Mouse (Mus musculus) layer of hippocampus, adult 2 months (tissue): ENCODE data around the gene Sgms1. TPM values are rescaled to one million over a fixed set of nuclear protein-coding genes. Genes with fewer than 3 reads are reported as not detected.

Source experiments
- DNase-seq, 2 experiments: peaks; one replicate each; pipeline ENCODE4 v3.0.0; 2022; ENCODE audit warnings: low spot score in 2 of 2
- H3K27ac ChIP-seq: fragments of 200-600 bp; 2 replicates; pipeline ENCODE4 v1.8.1; 2022
- H3K4me3 ChIP-seq: fragments of 200-600 bp; 2 replicates; pipeline ENCODE4 v1.8.1; 2022; ENCODE audit warnings: mild to moderate bottlenecking
- CTCF ChIP-seq: fragments of 200-600 bp; conservative IDR thresholded peaks from 2 replicates; pipeline ENCODE4 v1.8.1; 2022; ENCODE audit warnings: antibody characterized with exemption, mild to moderate bottlenecking, moderate library complexity
- total RNA-seq, 2 experiments: library from RNA; stranded (reverse); gene quantifications; 2 replicates each; pipeline ENCODE4 v1.2.3; 2021

Gene Sgms1
- total RNA-seq, 2 experiments from 2014 or later: 53.9 to 59.6 TPM

DNA sequence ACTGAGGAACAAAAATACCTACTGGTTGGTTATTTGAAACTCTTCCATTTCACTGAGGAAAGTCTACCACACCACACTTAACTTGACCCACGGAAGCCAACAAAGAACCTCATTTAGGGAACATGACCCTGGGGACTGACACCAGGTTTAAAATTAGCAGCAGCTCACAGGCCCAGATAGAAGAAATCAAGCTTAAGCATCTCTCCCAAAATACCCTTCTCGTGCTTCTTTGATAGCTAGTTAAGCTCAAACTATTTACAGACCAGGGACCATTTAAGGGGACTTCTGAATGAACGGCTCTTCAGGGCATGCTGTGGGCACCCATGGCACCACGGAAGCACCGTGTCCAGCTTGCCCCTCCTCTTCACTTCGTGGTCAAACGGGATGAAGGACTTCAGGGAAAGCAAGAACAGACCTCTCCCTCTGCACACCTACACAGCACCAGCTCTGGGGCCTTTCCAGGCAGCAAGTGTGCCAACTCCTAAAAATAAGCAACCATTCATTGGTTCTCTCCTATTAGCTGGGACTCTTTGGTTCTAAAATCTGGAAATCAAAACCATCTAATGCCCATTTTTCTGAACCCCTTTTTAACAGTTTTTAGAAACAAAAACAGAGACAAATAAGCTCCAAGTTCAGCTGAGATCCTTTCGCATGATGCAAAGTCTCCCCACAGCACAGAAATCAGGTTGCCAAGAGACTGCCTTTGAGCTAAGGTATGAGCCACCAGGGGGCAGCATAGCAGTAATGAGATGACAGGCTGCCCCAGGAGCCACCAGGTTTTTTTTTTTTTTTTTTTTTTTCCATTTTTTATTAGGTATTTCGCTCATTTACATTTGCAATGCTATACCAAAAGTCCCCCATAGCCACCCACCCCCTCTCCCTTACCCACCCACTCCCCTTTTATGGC lies 219.6 kb downstream of the Sgms1 start:
- peak overlapping the region; percentile 46; the same call in 1 of the 2 replicates for H3K27ac ChIP-seq
- DNase-seq: peak; percentile 67 to 78
- no peak overlapping the region for H3K4me3 ChIP-seq
- TF ChIP-seq CTCF: peak; percentile 76

DNA sequence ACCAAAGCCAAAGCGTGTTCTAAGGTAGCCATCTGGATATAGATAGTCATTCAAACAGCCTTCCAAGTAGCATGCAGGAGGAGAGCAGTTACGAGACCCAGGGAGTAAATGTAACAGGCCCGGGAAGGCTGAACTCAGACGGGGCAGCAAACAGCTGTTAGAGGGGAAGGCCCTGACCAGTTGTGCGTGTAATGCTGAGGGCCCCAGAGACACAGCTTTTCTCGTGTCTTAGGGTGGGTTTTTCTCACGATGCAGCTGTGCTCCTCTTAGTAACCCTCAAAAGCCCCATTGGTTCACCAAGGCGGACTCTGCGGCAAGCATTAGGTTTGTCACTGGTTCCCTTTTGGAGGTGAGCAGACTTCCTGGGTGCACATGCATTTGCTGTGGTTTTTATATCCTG lies 221.5 kb downstream of the Sgms1 start:
- DNase-seq: no peak
- Histone ChIP-seq H3K4me3 (no peak overlapping the region), H3K27ac (no peak overlapping the region)
- TF ChIP-seq CTCF: no peak

DNA sequence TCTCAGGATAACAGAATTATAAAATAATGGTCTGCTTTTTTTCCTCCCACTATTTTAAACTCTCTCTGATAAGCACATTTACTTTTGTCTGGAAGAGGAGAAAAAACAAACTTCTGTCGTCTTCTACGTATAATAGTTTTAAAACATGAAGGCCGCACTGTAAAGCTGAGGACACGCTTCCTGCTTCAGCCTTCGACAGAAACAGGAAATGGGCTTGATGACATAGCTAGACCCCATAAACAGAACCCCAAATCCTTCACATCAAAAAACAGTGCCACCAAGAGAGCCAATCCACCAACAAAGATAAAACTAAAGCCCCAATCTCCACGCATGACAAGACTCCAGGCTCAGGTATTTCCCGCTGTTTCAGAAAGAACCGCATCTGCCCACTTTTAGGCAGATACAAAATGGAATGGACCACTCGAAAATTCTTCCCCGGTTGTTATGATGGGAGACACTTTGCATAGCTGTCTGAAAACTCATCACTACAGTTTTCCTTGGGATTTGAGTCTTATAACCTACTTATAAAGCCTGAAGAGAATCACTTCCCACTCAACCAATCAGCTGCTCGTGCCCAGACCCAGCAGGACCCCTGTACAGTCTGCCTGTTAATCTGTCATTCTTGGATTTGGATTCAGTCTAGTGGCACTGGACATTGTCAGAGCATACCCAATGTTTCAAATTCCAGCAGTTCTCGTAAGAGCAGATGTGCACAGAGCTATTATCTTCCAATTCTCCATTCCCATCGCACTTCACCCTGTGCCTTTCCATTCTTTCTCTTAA lies 222.5 kb downstream of the Sgms1 start:
- no peak for TF ChIP-seq CTCF
- H3K4me3 ChIP-seq: no peak overlapping the region
- no peak for DNase-seq
- no peak overlapping the region for H3K27ac ChIP-seq

DNA sequence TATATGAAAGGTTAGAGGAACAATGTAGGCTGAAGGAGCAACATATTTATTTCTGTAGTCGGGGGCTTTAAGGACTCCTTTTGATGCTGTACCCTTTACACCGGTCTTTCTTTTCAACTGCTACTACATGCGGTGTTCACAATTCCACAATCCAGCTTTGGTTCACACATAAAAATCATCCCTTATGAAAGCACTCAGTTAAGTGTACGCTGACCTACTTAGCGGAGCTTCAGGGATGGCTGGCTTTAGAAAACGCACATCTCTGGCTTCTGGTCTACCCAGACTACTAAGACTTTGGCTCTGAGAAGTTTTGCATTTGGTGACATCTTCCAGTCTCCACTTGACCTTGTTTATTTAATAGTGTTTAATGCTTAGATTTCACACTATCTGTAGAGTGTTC lies 223.8 kb downstream of the Sgms1 start:
- DNase-seq: no peak
- H3K4me3 ChIP-seq: no peak overlapping the region
- no peak for TF ChIP-seq CTCF
- no peak overlapping the region for H3K27ac ChIP-seq

DNA sequence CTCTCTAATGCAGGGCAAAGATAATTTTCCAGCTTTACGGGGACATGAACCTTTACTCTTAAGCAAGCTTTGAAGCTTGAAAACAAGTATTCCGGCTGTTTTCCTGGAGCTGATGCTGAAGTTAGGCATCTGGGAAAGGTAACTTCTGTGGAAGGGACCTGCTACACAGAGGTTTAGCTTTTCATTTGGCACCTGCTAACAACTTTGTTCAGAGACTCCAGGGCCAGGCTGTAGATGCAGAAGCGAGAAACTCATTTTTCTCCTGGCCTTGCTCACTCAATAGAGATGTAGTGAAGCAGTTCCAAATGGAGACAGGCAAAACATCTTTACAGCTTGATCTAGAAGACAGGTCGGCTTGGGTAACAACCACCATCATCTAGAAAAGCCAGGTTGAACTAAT lies 225.4 kb downstream of the Sgms1 start:
- Histone ChIP-seq H3K27ac (no peak overlapping the region), H3K4me3 (no peak overlapping the region)
- no peak for TF ChIP-seq CTCF
- no peak for DNase-seq

DNA sequence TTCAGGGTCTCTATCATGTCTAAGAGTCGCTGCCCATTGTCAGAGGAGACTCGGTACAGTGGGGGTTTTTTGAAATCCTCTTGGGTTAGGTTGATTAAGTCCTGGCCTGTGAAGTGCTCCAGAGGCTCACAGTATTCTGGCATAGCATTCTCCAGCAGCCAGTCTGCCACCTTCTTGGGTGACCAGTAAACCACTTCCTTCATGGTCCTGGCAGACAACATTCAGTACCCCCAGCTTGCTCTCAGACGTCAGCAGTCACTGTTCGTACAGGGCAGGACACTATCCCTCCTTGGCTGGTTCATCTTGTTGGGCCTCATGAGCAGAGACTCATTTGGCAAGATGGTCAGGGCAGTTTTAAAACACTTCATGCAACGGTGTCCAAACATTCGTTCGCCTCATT lies 229.6 kb downstream of the Sgms1 start:
- no peak overlapping the region for H3K27ac ChIP-seq
- DNase-seq: no peak
- no peak for TF ChIP-seq CTCF
- no peak overlapping the region for H3K4me3 ChIP-seq

DNA sequence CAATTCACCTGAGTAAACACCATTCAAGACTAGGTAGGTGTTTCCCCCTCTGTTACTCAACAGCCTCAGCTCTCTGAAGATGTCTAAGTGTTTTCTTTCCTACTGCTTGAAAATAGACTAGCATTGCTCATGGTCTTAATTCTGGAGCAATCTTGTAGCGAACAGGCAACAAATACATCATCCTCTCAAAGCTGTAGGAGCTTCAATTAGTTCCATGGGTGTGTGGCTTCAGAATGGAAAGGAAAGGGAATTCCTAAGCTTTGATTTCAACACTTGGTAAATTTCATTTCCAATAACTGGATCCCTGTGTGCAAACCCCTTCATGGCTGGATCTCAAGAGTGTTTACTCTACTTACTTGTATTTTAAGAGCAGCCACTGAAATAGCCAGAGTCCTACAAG lies 230.3 kb downstream of the Sgms1 start:
- TF ChIP-seq CTCF: no peak
- H3K27ac ChIP-seq: no peak overlapping the region
- H3K4me3 ChIP-seq: no peak overlapping the region
- DNase-seq: no peak

DNA sequence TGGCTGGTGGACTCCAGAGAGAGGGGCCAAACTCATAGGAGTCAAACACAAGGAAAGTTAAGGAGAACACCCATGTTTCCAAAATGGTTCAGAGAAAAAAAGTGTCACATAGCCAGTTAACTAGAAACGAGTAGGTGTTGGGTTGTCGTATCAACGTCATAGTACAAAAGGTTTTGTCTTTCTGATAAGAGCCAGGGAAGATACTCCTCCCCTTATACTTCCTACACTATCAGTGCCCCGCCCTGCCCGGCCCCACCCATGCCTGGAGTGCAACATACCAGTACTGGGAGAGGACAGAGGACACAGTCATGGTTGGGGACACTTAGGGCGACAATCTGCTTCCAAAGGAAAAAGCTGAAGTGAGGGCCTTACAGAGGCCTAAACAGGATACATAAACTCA lies 232.5 kb downstream of the Sgms1 start:
- no peak for DNase-seq
- no peak for TF ChIP-seq CTCF
- Histone ChIP-seq H3K4me3 (no peak overlapping the region), H3K27ac (no peak overlapping the region)

DNA sequence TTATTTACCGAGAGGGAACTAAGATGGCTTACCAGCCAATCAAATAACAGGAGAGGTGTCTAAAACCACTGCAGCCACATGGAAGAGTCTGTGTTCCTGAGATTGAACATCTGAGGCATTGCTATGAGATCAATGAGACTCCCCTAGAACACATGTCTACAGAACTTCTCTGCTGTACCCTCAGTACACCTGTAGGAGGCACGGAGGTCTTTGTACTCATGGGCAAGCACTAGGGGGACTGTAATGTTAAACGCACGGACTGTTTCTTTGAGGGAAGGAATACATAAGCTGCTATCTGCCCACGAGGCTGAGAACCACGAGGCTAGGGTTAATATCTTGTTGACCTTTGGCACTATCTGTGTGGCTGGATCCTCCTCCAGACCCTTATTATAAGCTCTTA lies 237.0 kb downstream of the Sgms1 start:
- Histone ChIP-seq H3K27ac (no peak overlapping the region), H3K4me3 (no peak overlapping the region)
- DNase-seq: no peak
- peak; percentile 42 for TF ChIP-seq CTCF

DNA sequence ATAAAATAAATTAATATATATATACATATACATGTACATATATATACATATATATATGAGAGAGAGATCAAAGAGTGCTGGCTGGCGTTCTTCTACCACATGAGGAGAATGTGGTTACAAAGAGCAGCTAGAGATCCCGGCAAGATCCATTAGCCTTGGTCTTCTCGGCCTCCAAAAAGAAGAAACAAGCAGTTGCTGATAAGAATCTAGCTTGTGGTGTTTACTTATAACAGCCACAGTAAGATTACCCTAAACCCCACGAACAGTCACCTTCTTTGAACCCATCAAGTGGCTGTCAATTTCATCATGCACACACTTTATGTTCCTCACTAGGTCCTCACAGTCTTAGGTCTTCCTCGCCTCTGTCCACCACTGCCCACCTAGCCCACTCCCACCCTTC lies 240.8 kb downstream of the Sgms1 start:
- TF ChIP-seq CTCF: no peak
- H3K27ac ChIP-seq: no peak overlapping the region
- no peak overlapping the region for H3K4me3 ChIP-seq
- DNase-seq: no peak

DNA sequence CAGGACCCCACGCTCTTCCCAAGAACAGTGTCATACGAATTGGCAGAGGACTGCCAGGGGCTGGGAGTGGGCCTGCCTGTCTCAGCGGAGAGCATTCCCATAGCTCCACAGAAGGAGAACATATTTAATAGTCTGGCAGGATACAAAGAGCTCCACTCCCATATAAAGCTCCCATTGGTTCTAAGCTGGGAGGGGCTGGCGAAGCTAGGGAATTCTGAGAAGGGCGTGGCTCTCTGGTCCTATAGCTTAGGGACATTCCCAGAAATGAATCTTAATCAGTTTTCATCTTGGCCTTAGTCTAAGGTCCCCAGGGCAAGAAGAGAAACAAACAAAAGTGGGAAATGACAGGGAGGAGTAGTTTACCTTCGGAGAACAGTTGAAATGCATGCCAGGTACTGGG lies 247.1 kb downstream of the Sgms1 start:
- TF ChIP-seq CTCF: no peak
- DNase-seq: no peak

DNA sequence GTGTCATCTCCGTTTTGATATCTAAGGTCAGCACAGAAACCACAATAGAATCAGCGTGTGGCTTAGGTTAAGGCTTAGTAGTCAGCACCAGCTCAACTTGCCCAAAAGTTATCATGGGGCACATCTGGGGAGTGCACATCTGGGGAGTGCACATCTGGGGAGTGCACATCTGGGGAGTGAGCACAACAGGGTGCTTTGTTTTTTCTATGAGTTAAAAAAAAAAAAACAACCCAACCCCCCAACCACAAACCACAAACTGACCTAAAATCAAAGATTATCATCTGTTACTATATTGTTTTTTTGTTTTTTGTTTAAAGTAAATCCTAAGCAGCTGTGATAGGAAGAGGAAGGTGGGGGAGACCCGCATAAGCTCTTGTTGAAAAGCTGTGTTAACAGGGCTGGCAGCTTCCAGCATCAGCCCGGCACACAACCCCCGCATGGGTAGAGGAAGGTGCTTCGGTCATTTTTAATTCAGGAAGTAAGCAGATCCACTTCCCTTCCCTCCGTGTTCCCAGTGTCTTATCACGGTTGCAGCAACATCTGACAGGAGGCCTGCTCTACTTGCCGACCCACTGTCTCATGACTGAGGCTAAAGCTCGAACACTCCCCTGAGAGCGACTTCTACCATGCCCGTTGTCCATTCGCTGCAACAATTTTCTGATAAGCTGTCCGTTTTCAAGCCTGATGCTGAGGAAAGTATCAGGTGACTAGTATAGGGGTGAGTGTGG lies 251.0 kb downstream of the Sgms1 start:
- no peak overlapping the region for H3K4me3 ChIP-seq
- no peak overlapping the region for H3K27ac ChIP-seq
- DNase-seq: no peak
- TF ChIP-seq CTCF: no peak

More for the DNA sequence above, 247.1 kb downstream of the Sgms1 start:
- Histone ChIP-seq H3K27ac (no peak overlapping the region), H3K4me3 (no peak overlapping the region)

DNA sequence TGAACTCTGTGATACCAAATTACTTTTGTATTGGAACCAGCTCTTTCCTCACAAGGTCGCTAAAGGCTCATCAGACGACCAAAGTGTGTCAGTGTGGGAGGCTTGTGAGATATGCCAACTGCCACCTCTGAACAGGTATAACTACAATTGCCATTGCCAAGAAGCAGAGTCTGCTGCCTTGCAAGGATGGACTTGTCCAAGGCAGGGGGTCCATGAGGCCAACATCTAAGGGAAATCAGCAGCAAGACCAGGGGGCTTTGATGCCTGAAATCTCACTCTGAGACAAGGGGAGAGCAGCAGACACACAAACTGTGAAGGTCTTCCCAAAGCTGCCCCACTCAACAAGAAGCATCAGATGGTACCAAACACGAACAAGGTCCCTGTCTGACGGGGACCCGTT lies 251.6 kb downstream of the Sgms1 start:
- no peak overlapping the region for H3K4me3 ChIP-seq
- DNase-seq: no peak

More for the DNA sequence above, 251.6 kb downstream of the Sgms1 start:
- no peak overlapping the region for H3K27ac ChIP-seq
- TF ChIP-seq CTCF: no peak
